Mouse (Mus musculus): ENCODE measurements around the gene Fam213a.
"Not testable (repeated sequence)": the region's sequence is repeated elsewhere in the genome, so short reads cannot be mapped to it uniquely, and the experiment has no call there.

The Fam213a gene
- long read RNA-seq, experiment 1, transcript Fam213a-202 (6 exons, 1,567 nt), result major isoform, 14 of 31 reads
- long read RNA-seq, experiment 1, transcript Fam213a-201 (6 exons, 1,537 nt), result minor isoform, 8 of 31 reads
- long read RNA-seq, experiment 1, partial matches to known transcripts, result 5 of 31 reads
- long read RNA-seq, experiment 1, other reads (novel, unspliced or antisense), result 4 of 31 reads
- long read RNA-seq, experiment 2, transcript Fam213a-201 (6 exons, 1,537 nt), result major isoform, 16 of 41 reads
- long read RNA-seq, experiment 2, transcript Fam213a-202 (6 exons, 1,567 nt), result major isoform, 16 of 41 reads
- long read RNA-seq, experiment 2, partial matches to known transcripts, result 6 of 41 reads
- long read RNA-seq, experiment 2, other reads (novel, unspliced or antisense), result 3 of 41 reads

- intact Hi-C loops (cut with DNase I), result no loop called here
These were observed at the start of gene Fam213a for GRCm38 (mm10) chr14:41013630-41014613. Gene Fam213a, minus strand, starts transcription at chr14:41013788.

GRCm38 (mm10) chr14:41053190-41053589, 39.6 kb upstream of the Fam213a start:
- intact Hi-C loops (cut with DNase I), result not testable (repeated sequence)

- intact Hi-C loops (cut with DNase I), result no loop called here
These were observed 38.9 kb upstream of the Fam213a start for GRCm38 (mm10) chr14:41052481-41052880.

GRCm38 (mm10) chr14:41050471-41050870, 36.9 kb upstream of the Fam213a start:
- intact Hi-C loops (cut with DNase I), result no loop called here

- intact Hi-C loops (cut with DNase I), result no loop called here
These were observed 33.8 kb upstream of the Fam213a start for GRCm38 (mm10) chr14:41047402-41047801.

- intact Hi-C loops (cut with DNase I), result loop anchor here (2.0 kb wide), 1 partner anchor 118 kb away; no protein-coding TSS in a partner anchor
These were observed 21.7 kb upstream of the Fam213a start for GRCm38 (mm10) chr14:41035146-41035798.

DNA sequence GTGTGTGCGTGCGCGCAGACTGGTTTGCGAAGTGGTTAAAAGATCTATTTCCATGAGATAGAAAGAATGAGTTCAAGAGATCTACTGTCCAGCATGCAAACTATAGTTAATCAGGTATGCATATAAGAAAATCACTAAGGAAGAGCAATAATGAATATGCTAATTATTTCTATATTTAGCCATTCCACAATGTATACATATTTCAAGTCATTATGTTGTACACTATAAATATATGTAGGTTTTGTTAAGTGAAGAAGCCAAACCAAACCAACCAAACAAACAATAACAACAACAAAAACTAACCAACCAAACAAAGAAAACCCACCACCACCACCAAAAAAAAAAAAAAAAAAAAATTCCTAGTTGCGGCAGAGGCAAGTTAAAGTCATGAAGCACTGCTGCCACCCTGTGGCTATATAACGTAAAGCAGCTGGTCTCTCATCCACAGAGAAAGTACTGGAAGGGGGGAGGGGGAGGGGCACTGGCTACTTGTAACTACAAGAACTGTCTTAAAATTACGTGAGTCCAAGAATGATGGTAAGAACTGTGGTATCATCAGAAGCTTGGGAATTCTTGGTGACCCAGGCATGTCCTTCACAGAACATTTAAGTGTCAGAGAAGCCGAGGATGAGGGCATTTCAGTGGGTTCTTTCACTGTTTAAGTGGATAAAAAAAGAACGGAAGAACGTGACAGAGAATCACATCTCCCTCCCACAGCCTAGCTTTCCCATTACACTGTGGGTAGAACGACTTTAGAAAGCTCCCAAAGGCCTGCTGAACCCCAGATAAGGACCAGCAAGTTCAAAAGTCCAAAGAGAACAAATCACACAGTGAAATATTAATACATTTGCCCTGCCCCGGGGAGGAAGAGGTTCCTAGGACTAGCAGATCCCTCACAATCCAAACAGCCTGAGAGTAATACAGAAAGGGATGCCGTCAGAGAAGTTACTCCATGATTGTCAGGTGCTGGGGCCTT, 19.8 kb upstream of the Fam213a start:
- intact Hi-C loops (cut with DNase I), result loop anchor here (1.0 to 2.0 kb wide), 2 partner anchors 54 to 117 kb away; no protein-coding TSS in a partner anchor

DNA sequence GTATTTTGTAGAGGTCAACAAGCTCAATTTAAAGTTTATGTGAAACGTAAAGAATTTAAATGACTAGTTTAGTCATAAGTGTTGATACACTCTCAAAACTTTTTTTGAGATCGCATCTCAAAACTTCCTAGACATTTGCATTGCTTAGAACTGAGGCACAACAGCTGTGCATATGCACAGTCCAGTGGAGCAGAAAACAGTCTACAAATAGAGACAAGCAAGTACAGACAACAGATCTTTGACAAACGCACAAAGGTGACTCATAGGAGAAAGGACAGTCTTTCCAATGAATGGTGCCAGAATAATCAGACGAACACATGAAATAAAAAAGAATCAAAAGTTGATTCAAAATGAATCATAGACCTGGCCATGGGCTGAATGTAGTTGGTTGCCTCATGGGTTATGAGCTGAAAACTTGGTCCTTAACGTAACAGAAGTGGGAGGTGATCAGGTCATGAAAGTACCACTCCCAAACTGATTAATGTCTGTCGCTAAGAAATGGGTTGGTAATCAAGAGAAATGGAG, 17.5 kb upstream of the Fam213a start:
- intact Hi-C loops (cut with DNase I), result no loop called here

GRCm38 (mm10) chr14:41029303-41029702, 15.7 kb upstream of the Fam213a start:
- intact Hi-C loops (cut with DNase I), result loop anchor here (5.0 kb wide), 1 partner anchor 117 kb away; no protein-coding TSS in a partner anchor

DNA sequence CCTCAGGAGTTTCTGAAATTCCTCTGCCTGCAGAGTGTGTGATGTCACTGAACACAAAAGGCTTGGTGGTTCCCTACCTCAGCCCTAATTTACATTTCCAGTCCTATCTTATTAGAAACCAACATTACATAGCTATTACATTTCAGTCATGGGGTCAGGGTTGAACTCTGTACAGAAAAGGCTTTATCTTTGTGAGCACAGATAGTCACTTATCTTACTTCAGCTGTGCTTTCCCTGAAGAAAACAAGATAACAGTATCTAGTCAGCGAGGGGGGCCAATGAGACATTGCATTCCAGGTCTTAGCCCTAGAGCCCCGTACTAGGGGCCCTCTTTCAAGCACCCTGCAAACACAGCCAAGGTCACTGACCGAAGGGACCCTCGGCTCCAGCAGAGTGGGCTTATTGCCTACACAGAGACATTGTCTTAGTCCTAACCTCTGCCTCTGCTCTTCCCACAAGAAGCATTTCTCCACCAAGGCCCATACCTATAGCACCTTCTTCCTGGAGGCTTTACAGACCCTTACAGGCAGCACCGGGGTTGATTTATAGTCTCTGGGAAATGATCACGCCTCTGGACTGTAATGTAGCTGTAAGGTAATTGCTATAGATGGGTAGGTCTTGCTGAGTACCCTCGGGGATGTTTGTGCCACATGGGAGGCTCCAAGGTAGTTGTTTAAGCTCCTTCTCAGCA, 12.2 kb upstream of the Fam213a start:
- intact Hi-C loops (cut with DNase I), result loop anchor here (5.0 kb wide), 1 partner anchor 113 kb away; no protein-coding TSS in a partner anchor

GRCm38 (mm10) chr14:41025087-41025486, 11.5 kb upstream of the Fam213a start:
- intact Hi-C loops (cut with DNase I), result loop anchor here (5.0 kb wide), 1 partner anchor 113 kb away; no protein-coding TSS in a partner anchor

GRCm38 (mm10) chr14:41021246-41021645, 7.7 kb upstream of the Fam213a start:
- intact Hi-C loops (cut with DNase I), result no loop called here

GRCm38 (mm10) chr14:41017460-41017859, 3.9 kb upstream of the Fam213a start:
- intact Hi-C loops (cut with DNase I), result no loop called here

- intact Hi-C loops (cut with DNase I), result no loop called here
These were observed 1.2 kb upstream of the Fam213a start for GRCm38 (mm10) chr14:41014701-41015240.

DNA sequence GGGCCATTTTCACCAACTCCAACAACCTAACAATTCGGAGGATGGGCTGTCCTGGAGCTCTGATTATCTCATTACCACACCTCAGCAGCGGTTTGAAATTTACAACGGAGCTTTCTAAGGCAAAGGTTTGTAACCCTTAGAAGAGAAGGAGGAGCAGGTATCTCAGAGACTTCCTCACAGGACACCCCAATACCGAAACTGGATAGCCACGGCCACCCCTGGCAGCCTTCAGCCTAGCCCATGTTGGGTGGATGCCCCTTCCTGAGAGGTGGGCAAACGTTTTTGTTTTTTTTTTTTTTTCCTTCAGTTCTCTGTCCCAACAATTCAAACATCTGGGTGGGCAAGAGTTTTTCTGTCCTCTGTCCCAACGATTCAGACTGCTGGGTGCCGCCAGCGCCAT, 445 bp downstream of the Fam213a start:
- intact Hi-C loops (cut with DNase I), result no loop called here

DNA sequence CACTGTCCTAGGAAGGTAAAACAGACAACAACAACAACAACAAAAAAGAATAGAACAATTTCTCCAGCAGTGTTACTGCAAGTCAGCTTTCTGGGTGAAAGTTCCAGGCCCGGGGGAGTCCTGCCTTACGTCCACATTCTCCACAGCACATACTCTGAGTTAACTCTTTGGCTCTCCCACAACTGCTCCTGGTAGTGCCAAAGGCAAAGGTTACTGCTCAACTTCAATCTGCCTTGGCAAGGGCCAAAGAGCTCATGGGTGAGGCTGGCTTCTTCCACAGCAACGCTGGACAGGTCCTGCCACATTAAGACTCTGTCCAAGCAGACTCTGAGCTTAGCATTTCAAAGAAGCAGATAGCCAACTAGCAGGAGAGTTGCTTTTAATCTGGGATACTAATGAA, 1.7 kb downstream of the Fam213a start:
- intact Hi-C loops (cut with DNase I), result no loop called here

DNA sequence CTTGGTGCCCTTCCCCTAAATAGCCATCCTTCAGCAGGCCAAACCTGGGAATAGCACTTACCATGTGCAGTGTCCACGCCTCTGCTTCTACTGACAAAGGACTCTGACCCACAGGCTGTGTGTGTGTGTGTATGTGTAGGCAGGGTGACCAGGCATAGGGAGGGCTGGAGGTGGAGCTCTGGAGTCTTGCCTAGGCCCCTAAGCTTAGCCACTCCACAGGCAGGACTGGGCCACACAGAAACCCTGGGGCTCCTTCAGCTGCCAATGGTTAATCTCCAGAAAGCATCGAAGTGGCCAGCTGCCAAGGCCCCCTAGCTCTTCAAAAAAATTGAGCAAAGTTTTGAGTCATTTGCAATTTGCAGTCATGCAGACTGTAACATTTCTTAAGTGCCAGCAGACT, 5.5 kb downstream of the Fam213a start:
- intact Hi-C loops (cut with DNase I), result no loop called here

DNA sequence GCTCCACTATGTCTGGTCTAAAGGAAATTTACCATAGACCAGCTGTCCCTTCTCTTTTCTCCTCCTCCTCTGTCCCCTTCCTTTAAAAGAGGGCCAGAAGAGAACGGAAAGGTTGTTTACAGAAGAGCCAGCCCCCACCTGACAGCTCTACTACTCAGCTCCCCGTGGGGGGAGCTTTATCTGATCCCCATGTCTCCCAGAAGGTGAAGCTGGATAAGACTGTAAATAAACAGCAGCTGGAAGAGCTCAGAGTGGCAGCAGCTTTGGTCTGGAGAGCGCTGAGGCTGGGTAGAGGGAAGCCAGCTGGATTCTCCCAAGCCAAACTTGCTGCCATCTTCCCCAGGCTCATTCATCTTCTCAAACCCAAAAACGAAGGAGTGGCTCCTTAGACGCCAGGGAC, 5.9 kb downstream of the Fam213a start:
- intact Hi-C loops (cut with DNase I), result no loop called here

DNA sequence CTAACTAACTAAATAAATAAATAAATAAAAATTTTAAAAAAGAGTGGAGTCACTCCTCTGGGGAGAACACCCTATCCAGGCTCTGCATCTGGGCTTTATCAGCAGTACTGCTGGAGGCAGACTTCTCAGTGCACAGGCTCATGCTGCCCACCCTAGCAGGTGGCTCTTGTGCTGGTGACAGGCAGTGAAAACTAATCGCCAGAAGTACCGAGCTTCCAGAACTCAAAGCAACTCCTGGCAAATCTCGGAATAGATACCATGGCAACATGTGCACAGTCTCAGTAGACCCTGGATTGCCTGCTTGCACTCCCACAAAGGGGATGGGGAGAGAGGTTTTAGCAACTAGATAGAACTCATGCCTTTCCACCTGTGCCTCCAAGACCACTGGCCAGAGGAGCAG, 6.7 kb downstream of the Fam213a start:
- intact Hi-C loops (cut with DNase I), result no loop called here
